Mouse (Mus musculus): ENCODE measurements around the gene Gm10424. TPM values are rescaled to one million over a fixed set of nuclear protein-coding genes. Genes with fewer than 3 reads are reported as not detected.
"Not testable (repeated sequence)": the region's sequence is repeated elsewhere in the genome, so short reads cannot be mapped to it uniquely, and the experiment has no call there.

The Gm10424 gene
- total RNA-seq (2021), result not detected

- DNase-seq, result not testable (repeated sequence)
Observed at GRCm38 (mm10) chr5:95272668-95273067, at the start of gene Gm10424. Gene Gm10424 (minus strand): TSS chr5:95272768.

GRCm38 (mm10) chr5:95305611-95306010 lies 33.0 kb upstream of the Gm10424 start, which contains the start of gene Gm3259:
Gene Gm3259 (plus strand): TSS chr5:95305911.
- DNase-seq, result not testable (repeated sequence)

Other genes with a start within 250 kb of the Gm10424 start
- gene Gm7942, start 165.8 kb downstream of the Gm10424 start, total RNA-seq (2021), result not detected
- gene Gm16513, start 90.1 kb downstream of the Gm10424 start, total RNA-seq (2021), result not detected
- not detected for gene Gm3259, start 33.1 kb upstream of the Gm10424 start, total RNA-seq (2021)
- gene D5Ertd577e, start 184.0 kb upstream of the Gm10424 start, total RNA-seq (2021), result not detected
- not detected for gene Gm3286, start 238.0 kb upstream of the Gm10424 start, total RNA-seq (2021)

Measured in layer of hippocampus, postnatal 36 days (tissue).